Mouse (Mus musculus): ENCODE measurements around the gene Rnf5.
A peak's percentile ranks its signal among the peaks of the same experiment; 100 is the strongest.

The Rnf5 gene

GRCm38 (mm10) chr17:34632261-34632691 lies 28.8 kb upstream of the Rnf5 start:
- peak; percentile 86 for DNase-seq (ENCODE audit: low spot score)

- DNase-seq (ENCODE audit: low spot score) = no peak
Measured at GRCm38 (mm10) chr17:34631647-34632046, 28.2 kb upstream of the Rnf5 start.

GRCm38 (mm10) chr17:34630761-34631301 lies 27.3 kb upstream of the Rnf5 start:
- DNase-seq (ENCODE audit: low spot score) = no peak

- no peak for DNase-seq (ENCODE audit: low spot score)
Measured at GRCm38 (mm10) chr17:34629796-34630603, 26.5 kb upstream of the Rnf5 start.

GRCm38 (mm10) chr17:34629221-34629751 lies 25.8 kb upstream of the Rnf5 start, which contains the start of gene Prrt1:
Gene Prrt1 (plus strand): TSS chr17:34629533.
- no peak for DNase-seq (ENCODE audit: low spot score)

GRCm38 (mm10) chr17:34628644-34628967 lies 25.1 kb upstream of the Rnf5 start:
- DNase-seq (ENCODE audit: low spot score) = no peak

- DNase-seq (ENCODE audit: low spot score) = no peak
Measured at GRCm38 (mm10) chr17:34627943-34628643, 24.6 kb upstream of the Rnf5 start, which contains the start of gene Ppt2. Gene Ppt2 (minus strand): TSS chr17:34628510.

- DNase-seq (ENCODE audit: low spot score) = peak; percentile 88
Measured at GRCm38 (mm10) chr17:34627093-34627942, 23.8 kb upstream of the Rnf5 start.

GRCm38 (mm10) chr17:34626773-34627092 lies 23.2 kb upstream of the Rnf5 start:
- no peak for DNase-seq (ENCODE audit: low spot score)

- no peak for DNase-seq (ENCODE audit: low spot score)
Measured at GRCm38 (mm10) chr17:34626062-34626772, 22.7 kb upstream of the Rnf5 start.

- DNase-seq (ENCODE audit: low spot score) = no peak
Measured at GRCm38 (mm10) chr17:34624981-34625380, 21.5 kb upstream of the Rnf5 start.

- no peak for DNase-seq (ENCODE audit: low spot score)
Measured at GRCm38 (mm10) chr17:34623161-34623560, 19.7 kb upstream of the Rnf5 start.

- no peak for DNase-seq (ENCODE audit: low spot score)
Measured at GRCm38 (mm10) chr17:34621006-34621405, 17.5 kb upstream of the Rnf5 start.

GRCm38 (mm10) chr17:34618999-34619398 lies 15.5 kb upstream of the Rnf5 start:
- no peak for DNase-seq (ENCODE audit: low spot score)

- no peak for DNase-seq (ENCODE audit: low spot score)
Measured at GRCm38 (mm10) chr17:34615871-34616270, 12.4 kb upstream of the Rnf5 start, which contains the start of gene Egfl8. Gene Egfl8 (minus strand): TSS chr17:34615971.

GRCm38 (mm10) chr17:34613830-34614229 lies 10.3 kb upstream of the Rnf5 start:
- DNase-seq (ENCODE audit: low spot score) = no peak

- no peak for DNase-seq (ENCODE audit: low spot score)
Measured at GRCm38 (mm10) chr17:34613054-34613645, 9.7 kb upstream of the Rnf5 start.

GRCm38 (mm10) chr17:34611050-34611449 lies 7.6 kb upstream of the Rnf5 start:
- DNase-seq (ENCODE audit: low spot score) = no peak

GRCm38 (mm10) chr17:34607997-34608396 lies 4.5 kb upstream of the Rnf5 start:
- DNase-seq (ENCODE audit: low spot score) = no peak

GRCm38 (mm10) chr17:34606186-34607039 lies 2.9 kb upstream of the Rnf5 start:
- DNase-seq (ENCODE audit: low spot score) = peak; percentile 61

Data from testis, postnatal 14 days (tissue).